In genomic region chr17:25828712-25829557, GRCm38 (mm10) we compare ENCODE assay signal across 8 mouse cellular contexts. TPM values are rescaled to one million over a fixed set of nuclear protein-coding genes. Genes with fewer than 3 reads are reported as not detected.
DNase-seq lines count a peak whose midpoint lies in the region; ATAC-seq lines count a peak whose summit lies in the region.

Gene Jmjd8 (plus strand): TSS chr17:25828867.

- H3K27me3 ChIP-seq in embryonic facial prominence, embryonic 11.5 days (ENCODE audit: control insufficient read depth, insufficient read depth, low read length): no peaks in the 10 kb centered on the region
- no peaks in the 10 kb centered on the region for H3K27me3 ChIP-seq in limb, embryonic 12.5 days
- no peaks in the 10 kb centered on the region for H3K27me3 ChIP-seq in midbrain, embryonic 14.5 days (ENCODE audit: control insufficient read depth, insufficient read depth, low read length)

- H3K27ac ChIP-seq in embryonic facial prominence, embryonic 11.5 days (replicated peaks; ENCODE audit: low read depth, low read length): peak within 1 kb of the TSS; percentile 68
- peak within 1 kb of the TSS; percentile 91 for H3K27ac ChIP-seq in limb, embryonic 12.5 days
- peak within 1 kb of the TSS; percentile 91 for H3K27ac ChIP-seq in midbrain, embryonic 14.5 days (replicated peaks; ENCODE audit: low read depth, low read length)

- peak; percentile 65 to 66 for DNase-seq in urinary bladder, adult 18-20 months (ENCODE audit: low spot score in 2 of 2)
- DNase-seq in urinary bladder, postnatal 10 days (ENCODE audit: low spot score): no peak
- DNase-seq in embryonic facial prominence, embryonic 11.5 days (ENCODE audit: low spot score): peak; percentile 84
- peak; percentile 98 for DNase-seq in heart, adult 11 months
- peak; percentile 84 for DNase-seq in kidney, adult 11 months
- peak; percentile 92 for DNase-seq in midbrain, embryonic 14.5 days
- DNase-seq in spleen, postnatal 10 days (ENCODE audit: low spot score in 2 of 2): peak; percentile 61 to 78

- H3K4me3 ChIP-seq in embryonic facial prominence, embryonic 11.5 days (ENCODE audit: low read depth, low read length): peak within 1 kb of the TSS; percentile 53
- peak within 1 kb of the TSS; percentile 62 for H3K4me3 ChIP-seq in limb, embryonic 12.5 days (replicated peaks)
- H3K4me3 ChIP-seq in midbrain, embryonic 14.5 days (replicated peaks; ENCODE audit: low read depth, low read length): peak within 1 kb of the TSS; percentile 70

- WGBS in embryonic facial prominence, embryonic 11.5 days: 1% methylated on average over 32 of the region's 32 CpGs
- WGBS in limb, embryonic 12.5 days: 2% methylated on average over 32 of the region's 32 CpGs
- 1% methylated on average over 32 of the region's 32 CpGs for WGBS in midbrain, embryonic 14.5 days

- H3K9ac ChIP-seq in embryonic facial prominence, embryonic 11.5 days (replicated peaks; ENCODE audit: low read length): peak within 1 kb of the TSS; percentile 80
- peak within 1 kb of the TSS; percentile 75 for H3K9ac ChIP-seq in limb, embryonic 12.5 days (replicated peaks)
- peak within 1 kb of the TSS; percentile 78 for H3K9ac ChIP-seq in midbrain, embryonic 14.5 days (replicated peaks; ENCODE audit: low read length)

- no peaks in the 10 kb centered on the region; the same call in none of the 2 replicates for H3K36me3 ChIP-seq in embryonic facial prominence, embryonic 11.5 days (replicated peaks; ENCODE audit: control insufficient read depth, insufficient read depth, low read depth, low read length)
- peaks cover 53% of the 10 kb centered on the region for H3K36me3 ChIP-seq in limb, embryonic 12.5 days
- peaks cover 45% of the 10 kb centered on the region for H3K36me3 ChIP-seq in midbrain, embryonic 14.5 days (ENCODE audit: control insufficient read depth, insufficient read depth, low read length)

- H3K4me1 ChIP-seq in embryonic facial prominence, embryonic 11.5 days (ENCODE audit: control insufficient read depth, insufficient read depth, low read length): peaks cover 20% of the 10 kb centered on the region
- peaks cover 55% of the 10 kb centered on the region for H3K4me1 ChIP-seq in limb, embryonic 12.5 days (replicated peaks)
- H3K4me1 ChIP-seq in midbrain, embryonic 14.5 days (ENCODE audit: control insufficient read depth, insufficient read depth, low read length): peaks cover 39% of the 10 kb centered on the region

- H3K4me2 ChIP-seq in embryonic facial prominence, embryonic 11.5 days (ENCODE audit: low read depth, low read length): peak within 1 kb of the TSS; percentile 42
- peak within 1 kb of the TSS; percentile 87 for H3K4me2 ChIP-seq in limb, embryonic 12.5 days
- H3K4me2 ChIP-seq in midbrain, embryonic 14.5 days (ENCODE audit: low read length): peak within 1 kb of the TSS; percentile 95

- H3K9me3 ChIP-seq in embryonic facial prominence, embryonic 11.5 days (replicated peaks; ENCODE audit: control insufficient read depth, low read length): no peaks in the 10 kb centered on the region
- no peaks in the 10 kb centered on the region for H3K9me3 ChIP-seq in limb, embryonic 12.5 days
- H3K9me3 ChIP-seq in midbrain, embryonic 14.5 days (ENCODE audit: control insufficient read depth, low read length): no peaks in the 10 kb centered on the region

- peak; percentile 20; the same call in 1 of the 2 replicates for ATAC-seq in embryonic facial prominence, embryonic 11.5 days (replicated peaks; ENCODE audit: insufficient number of reproducible peaks, low FRiP score, low TSS enrichment, low read depth)
- ATAC-seq in limb, embryonic 12.5 days (ENCODE audit: insufficient number of reproducible peaks, insufficient read depth, low FRiP score, low TSS enrichment, low read depth): peak; percentile 6; the same call in 1 of the 2 replicates
- peak; percentile 59 for ATAC-seq in midbrain, embryonic 14.5 days (ENCODE audit: low FRiP score, low TSS enrichment)

RNA-seq across cellular contexts. Expression of gene Jmjd8, which starts in this region (rescaled TPM):
- 42.0 and 47.7 TPM in 2 replicates for polyA plus RNA-seq in embryonic facial prominence, embryonic 11.5 days (2014; fragmentation: Nextera tagmentation; extraction: Ambion mirVana)
- 56.4 and 63.4 TPM in 2 replicates for polyA plus RNA-seq in limb, embryonic 12.5 days (2016; fragmentation: Nextera tagmentation; extraction: Ambion mirVana)
- 48.9 and 50.2 TPM in 2 replicates for polyA plus RNA-seq in midbrain, embryonic 14.5 days (2014; fragmentation: Nextera tagmentation; extraction: Ambion mirVana)

Comparison
In these comparisons a context has a peak if more than half of its experiments do, and no peak if none do; other contexts are left out.
1. ATAC-seq: peak in every context shown above with its lines; median percentile 59 in midbrain, embryonic 14.5 days; 20 in embryonic facial prominence, embryonic 11.5 days; 6 in limb, embryonic 12.5 days.
2. H3K4me2 ChIP-seq: peak in every context shown above with its lines; median percentile 95 in midbrain, embryonic 14.5 days; 87 in limb, embryonic 12.5 days; 42 in embryonic facial prominence, embryonic 11.5 days.